Mouse (Mus musculus) CH12.LX (cell line): ENCODE measurements around the gene Itga9. TPM values are rescaled to one million over a fixed set of nuclear protein-coding genes. Genes with fewer than 3 reads are reported as not detected.

Experiments used
- DNase-seq: peaks from one replicate; pipeline ENCODE4 v3.0.0-alpha.2; 2013; ENCODE audit errors: extremely low read depth
- H3K27ac ChIP-seq: 2 replicates; pipeline ENCODE4 v1.5.1; 2012; ENCODE audit warnings: low read depth, mild to moderate bottlenecking, control low read depth, moderate library complexity; ENCODE audit not compliant: insufficient read depth
- H3K27me3 ChIP-seq: replicated peaks from 2 replicates; pipeline ENCODE3; 2012; ENCODE audit warnings: inconsistent platforms
- H3K36me3 ChIP-seq, 2 experiments: replicated peaks in 1 of 2; 2 replicates each; pipeline versions ENCODE3 to v1.6.1; 2012; ENCODE audit warnings: inconsistent platforms in 1 of 2, low read length in 1 of 2, mild to moderate bottlenecking in 1 of 2, mixed read lengths in 1 of 2, moderate library complexity in 1 of 2; ENCODE audit not compliant: control insufficient read depth in 1 of 2, insufficient read depth in 1 of 2
- H3K4me1 ChIP-seq, 2 experiments: 2 replicates each; pipeline ENCODE4 v1.6.1; 2012; ENCODE audit warnings: inconsistent platforms in 1 of 2, moderate library complexity in 1 of 2; ENCODE audit not compliant: insufficient read depth in 2 of 2, control insufficient read depth in 1 of 2
- H3K4me2 ChIP-seq: 2 replicates; pipeline ENCODE4 v1.6.1; 2012; ENCODE audit warnings: low read depth, mild to moderate bottlenecking, control low read depth; ENCODE audit not compliant: poor library complexity, insufficient read depth, severe bottlenecking
- H3K4me3 ChIP-seq, 3 experiments: fragments of 150-350 bp in 1 of 3; sonication (generic) in 1 of 3; replicated peaks in 1 of 3; 2 replicates each; pipeline versions ENCODE3 to v1.5.1; 2011 to 2012; ENCODE audit warnings: low read depth in 2 of 3, low read length in 2 of 3, mild to moderate bottlenecking in 2 of 3, moderate library complexity in 2 of 3, control low read depth in 1 of 3, improper control_type of control experiment in 1 of 3, inconsistent platforms in 1 of 3, mixed read lengths in 1 of 3; ENCODE audit not compliant: poor library complexity in 1 of 3
- H3K79me2 ChIP-seq: replicated peaks from 2 replicates; pipeline ENCODE4 v1.6.1; 2012; ENCODE audit warnings: mild to moderate bottlenecking, moderate library complexity; ENCODE audit not compliant: control insufficient read depth, poor library complexity, insufficient read depth, severe bottlenecking; ENCODE audit errors: extremely low read depth
- H3K9ac ChIP-seq: 2 replicates; pipeline ENCODE4 v1.6.1; 2012; ENCODE audit warnings: low read depth, mild to moderate bottlenecking, control low read depth, moderate library complexity; ENCODE audit not compliant: insufficient read depth
- H3K9me3 ChIP-seq: replicated peaks from 2 replicates; pipeline ENCODE3; 2012; ENCODE audit warnings: low read length, inconsistent platforms, mixed read lengths
- BHLHE40 ChIP-seq: IDR thresholded peaks from 2 replicates; pipeline ENCODE4 v1.6.1; 2011; ENCODE audit warnings: mild to moderate bottlenecking, low read depth, low read length, improper control_type of control experiment
- CHD1 ChIP-seq: IDR thresholded peaks from 2 replicates; pipeline ENCODE4 v1.6.1; 2012; ENCODE audit warnings: low read depth, low read length, improper control_type of control experiment, inconsistent platforms
- CHD2 ChIP-seq: IDR thresholded peaks from 2 replicates; pipeline ENCODE4 v1.6.1; 2011; ENCODE audit warnings: low read length, improper control_type of control experiment
- CTCF ChIP-seq, 2 experiments: IDR thresholded peaks in 1 of 2; conservative IDR thresholded peaks in 1 of 2; 2 replicates each; pipeline ENCODE4 v1.5.1; 2011 to 2012; ENCODE audit warnings: low read depth in 2 of 2, low read length in 2 of 2, improper control_type of control experiment in 1 of 2, inconsistent platforms in 1 of 2, mild to moderate bottlenecking in 1 of 2, moderate library complexity in 1 of 2
- E2F4 ChIP-seq: IDR thresholded peaks from 2 replicates; pipeline ENCODE4 v1.6.1; 2011; ENCODE audit warnings: low read depth, low read length, improper control_type of control experiment; ENCODE audit not compliant: insufficient replicate concordance
- ELF1 ChIP-seq: IDR thresholded peaks from 2 replicates; pipeline ENCODE4 v1.6.1; 2014; ENCODE audit warnings: low read depth, mild to moderate bottlenecking, inconsistent platforms, low read length, improper control_type of control experiment
- ETS1 ChIP-seq: conservative IDR thresholded peaks from 2 replicates; pipeline ENCODE4 v1.6.1; 2012; ENCODE audit warnings: low read depth, mild to moderate bottlenecking, inconsistent platforms, low read length, improper control_type of control experiment, moderate library complexity
- GABPA ChIP-seq: IDR thresholded peaks from 2 replicates; pipeline ENCODE4 v1.6.1; 2012; ENCODE audit warnings: low read depth, low read length, improper control_type of control experiment, inconsistent platforms; ENCODE audit not compliant: insufficient replicate concordance
- IRF4 ChIP-seq: IDR thresholded peaks from 2 replicates; pipeline ENCODE4 v1.6.1; 2014; ENCODE audit warnings: low read depth, mild to moderate bottlenecking, inconsistent platforms, low read length, improper control_type of control experiment
- JUN ChIP-seq: IDR thresholded peaks from 2 replicates; pipeline ENCODE4 v1.6.1; 2011; ENCODE audit warnings: low read depth, mild to moderate bottlenecking, low read length, improper control_type of control experiment, moderate library complexity; ENCODE audit not compliant: insufficient read depth
- MXI1 ChIP-seq: IDR thresholded peaks from 2 replicates; pipeline ENCODE4 v1.6.1; 2011; ENCODE audit warnings: mild to moderate bottlenecking, low read depth, low read length, improper control_type of control experiment
- NRF1 ChIP-seq: IDR thresholded peaks from 2 replicates; pipeline ENCODE4 v1.6.1; 2014; ENCODE audit warnings: low read depth, mild to moderate bottlenecking, inconsistent platforms, low read length, improper control_type of control experiment, moderate library complexity
- POLR2A ChIP-seq: IDR thresholded peaks from 2 replicates; pipeline ENCODE4 v1.6.1; 2011; ENCODE audit warnings: low read depth, mild to moderate bottlenecking, improper control_type of control experiment, low read length
- RCOR1 ChIP-seq: conservative IDR thresholded peaks from 2 replicates; pipeline ENCODE4 v1.6.1; 2012; ENCODE audit warnings: low read depth, mild to moderate bottlenecking, inconsistent platforms, low read length, improper control_type of control experiment
- SIN3A ChIP-seq: IDR thresholded peaks from 2 replicates; pipeline ENCODE4 v1.6.1; 2012; ENCODE audit warnings: low read length, improper control_type of control experiment, inconsistent platforms
- UBTF ChIP-seq: IDR thresholded peaks from 2 replicates; pipeline ENCODE4 v1.6.1; 2012; ENCODE audit warnings: low read depth, mild to moderate bottlenecking, inconsistent platforms, low read length, improper control_type of control experiment, moderate library complexity
- ZC3H11A ChIP-seq: IDR thresholded peaks from 2 replicates; pipeline ENCODE4 v1.6.1; 2012; ENCODE audit warnings: low read depth, mild to moderate bottlenecking, inconsistent platforms, low read length, improper control_type of control experiment
- ZKSCAN1 ChIP-seq: IDR thresholded peaks from 2 replicates; pipeline ENCODE4 v1.6.1; 2012; ENCODE audit warnings: low read depth, inconsistent platforms, low read length, improper control_type of control experiment, borderline replicate concordance
- ZNF384 ChIP-seq: IDR thresholded peaks from 2 replicates; pipeline ENCODE4 v1.6.1; 2012; ENCODE audit warnings: low read depth, low read length, improper control_type of control experiment, inconsistent platforms
- dilution Hi-C: fragments of 300-500 bp; cut with MboI; formaldehyde crosslinking; loops from 2 replicates; pipeline ENCODE4 v1.14.3; 2020; ENCODE audit warnings: low sequenced_read_pairs; ENCODE audit not compliant: extremely low pct_unique_long_range_greater_than_20kb, extremely low pct_ligation_motif_present
- in situ Hi-C: fragments of 300-500 bp; cut with MboI; formaldehyde crosslinking; loops from 3 replicates; pipeline ENCODE4 v1.14.3; 2019; ENCODE audit warnings: low sequenced_read_pairs, low pct_ligation_motif_present, low pct_unique_long_range_greater_than_20kb, mixed read lengths
- polyA plus RNA-seq: library from polyadenylated mRNA; unstranded; fragments of >175 nt; gene quantifications from 2 replicates; pipeline ENCODE4 v1.2.1, GENCODE M21; 2012; ENCODE audit warnings: low read depth; ENCODE audit not compliant: insufficient read length
- total RNA-seq, 2 experiments: library from RNA; depleted of rRNA; stranded (reverse); fragments of 300-350 nt in 1 of 2; fragments of >200 nt in 1 of 2; gene quantifications; 2 replicates each; pipeline ENCODE4 v1.2.3; 2012 to 2014

Gene Itga9
- total and polyA plus RNA-seq, 3 experiments, result 0.19 TPM; not detected in 2

DNA sequence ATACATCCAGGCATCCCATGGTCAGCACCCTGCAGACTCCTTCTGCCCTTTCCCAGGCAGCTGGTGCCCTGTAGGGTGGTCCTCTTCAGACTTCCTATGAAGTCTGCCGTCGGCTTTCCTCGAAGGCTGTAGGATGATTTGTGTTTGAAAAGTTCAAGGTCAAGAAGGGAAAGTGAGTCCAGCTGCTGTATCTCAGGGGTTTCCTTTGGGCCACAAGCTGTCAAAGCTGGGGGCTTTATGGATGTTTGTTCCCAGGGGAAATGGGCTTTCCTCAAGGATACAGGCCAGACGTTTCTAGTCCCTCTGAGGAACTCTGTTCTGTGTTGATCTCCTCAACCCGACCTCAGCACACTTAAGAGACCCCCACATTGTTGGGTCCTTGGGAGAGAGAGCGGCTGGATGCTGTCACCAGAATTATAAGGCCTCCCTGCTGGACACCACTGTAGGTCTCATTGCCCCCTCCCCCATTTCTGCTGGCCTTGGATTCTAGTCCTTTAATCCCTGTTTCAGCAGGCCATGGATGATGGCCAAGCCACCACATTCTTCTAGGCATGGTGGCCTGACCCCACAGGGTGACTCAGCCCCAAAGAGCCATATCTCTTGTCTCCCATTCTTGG, 23.4 kb downstream of the Itga9 start:
- TF ChIP-seq RCOR1, result no peak
- no peak for TF ChIP-seq CTCF (conservative IDR thresholded peaks at IDR 0.05 in 1 of 2, IDR thresholded peaks at IDR 0.05 in 1 of 2; ENCODE audit: low read depth in 2 of 2, low read length in 2 of 2)
- TF ChIP-seq POLR2A, result no peak
- TF ChIP-seq ELF1, result no peak
- no peak for TF ChIP-seq ZNF384
- no peak for TF ChIP-seq ETS1
- TF ChIP-seq JUN, result no peak
- TF ChIP-seq NRF1, result no peak
- TF ChIP-seq GABPA, result no peak
- TF ChIP-seq UBTF, result no peak
- TF ChIP-seq IRF4, result no peak
- no peak for TF ChIP-seq MXI1
- no peak for TF ChIP-seq CHD1
- TF ChIP-seq CHD2, result no peak
- TF ChIP-seq BHLHE40, result no peak
- no peak for TF ChIP-seq ZC3H11A
- TF ChIP-seq E2F4, result no peak
- TF ChIP-seq SIN3A, result no peak
- TF ChIP-seq ZKSCAN1, result no peak

DNA sequence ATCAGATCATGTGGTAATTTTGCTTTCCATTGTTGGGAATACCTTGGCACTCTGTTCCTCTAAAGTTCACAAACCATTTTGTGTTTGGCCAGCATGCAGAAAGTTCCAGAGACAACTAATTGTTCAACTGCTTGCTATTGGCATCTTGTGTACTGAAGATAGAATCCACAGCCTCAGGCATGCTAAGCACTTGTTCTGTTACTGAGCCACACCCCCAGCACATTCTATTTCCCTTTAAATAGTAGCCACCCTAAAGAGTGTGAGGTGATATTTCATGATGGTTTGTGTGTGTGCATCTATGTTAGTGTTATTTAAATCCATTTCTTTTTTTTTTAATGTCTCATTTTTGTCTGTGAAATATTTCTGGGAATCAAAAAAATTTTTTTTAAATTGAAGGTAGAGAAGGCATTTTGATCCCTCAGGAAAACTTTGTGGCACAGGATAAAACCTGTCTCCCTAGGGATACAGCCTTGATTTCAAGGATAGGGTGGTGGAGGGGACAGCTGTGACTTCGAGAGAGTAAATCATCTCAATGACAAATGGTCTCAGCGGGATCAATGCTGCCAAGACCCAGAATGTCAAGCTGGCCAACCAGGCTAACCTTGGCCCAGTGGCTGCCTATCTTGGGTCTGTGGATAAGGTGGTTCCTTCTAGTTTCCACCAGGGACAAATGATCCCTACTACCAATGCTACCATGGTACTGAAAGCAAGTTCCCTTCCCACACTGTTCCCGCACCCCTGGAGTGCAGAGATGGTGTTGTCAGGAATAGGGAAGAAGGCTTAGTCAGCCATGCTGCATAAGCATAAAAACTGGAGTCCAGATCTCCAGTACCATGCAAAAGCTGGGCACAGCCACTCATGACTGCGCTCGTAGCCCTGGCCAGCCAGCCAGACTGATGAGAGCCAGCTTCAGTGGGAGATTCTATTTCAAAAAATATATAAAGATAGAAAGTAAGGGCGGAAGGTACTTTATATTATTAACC, 25.6 kb downstream of the Itga9 start:
- peaks cover 10% of the 10 kb centered on the region for H3K9me3 ChIP-seq
- H3K27me3 ChIP-seq, result peaks cover 16% of the 10 kb centered on the region
- H3K4me3 ChIP-seq, result no peak overlapping the region
- TF ChIP-seq JUN (no peak), RCOR1 (no peak)
- in situ Hi-C loops (no loop called here), dilution Hi-C loops (no loop called here)
- H3K4me2 ChIP-seq, result no peak overlapping the region
- no peak for DNase-seq
- no peak overlapping the region for H3K9ac ChIP-seq
- no peak overlapping the region for H3K27ac ChIP-seq
- H3K79me2 ChIP-seq, result no peaks in the 10 kb centered on the region
- no peaks in the 10 kb centered on the region for H3K4me1 ChIP-seq
- H3K36me3 ChIP-seq, result no peaks in the 10 kb centered on the region

More for the DNA sequence above, 23.4 kb downstream of the Itga9 start:
- in situ Hi-C loops (no loop called here), dilution Hi-C loops (no loop called here)
- no peaks in the 10 kb centered on the region for H3K36me3 ChIP-seq
- H3K27me3 ChIP-seq, result peaks cover 28% of the 10 kb centered on the region
- no peak overlapping the region for H3K4me3 ChIP-seq
- DNase-seq, result no peak
- H3K4me2 ChIP-seq, result no peak overlapping the region
- H3K9me3 ChIP-seq, result no peaks in the 10 kb centered on the region
- no peak overlapping the region for H3K27ac ChIP-seq
- no peaks in the 10 kb centered on the region for H3K79me2 ChIP-seq
- H3K4me1 ChIP-seq, result no peaks in the 10 kb centered on the region
- H3K9ac ChIP-seq, result no peak overlapping the region
